Mouse (Mus musculus) embryonic stem cell, embryonic (primary cell): ENCODE measurements at regions not wholly inside any gene's neighbourhood (a gene's known extent, or its start where the extent isn't known, plus 50 kb on each side); places are given as distances from the start of the nearest gene placed in this dataset.

ENCODE experiments used
- CTCF ChIA-PET, 4 experiments: fragments of 300-600 bp in 2 of 4; fragments of 350-600 bp in 2 of 4; sonication (Branson Sonifier 250); formaldehyde crosslinking; loops; one replicate each; lab custom pipeline; 2022; ENCODE audit warnings: inconsistent platforms in 2 of 4; lab: Charles Lee
- POLR2A ChIA-PET, 4 experiments: fragments of 300-600 bp in 2 of 4; fragments of 350-600 bp in 2 of 4; sonication (Branson Sonifier 250); formaldehyde crosslinking; loops; one replicate each; lab custom pipeline; 2022; ENCODE audit warnings: antibody characterized with exemption in 4 of 4, inconsistent platforms in 1 of 4; lab: Charles Lee

DNA sequence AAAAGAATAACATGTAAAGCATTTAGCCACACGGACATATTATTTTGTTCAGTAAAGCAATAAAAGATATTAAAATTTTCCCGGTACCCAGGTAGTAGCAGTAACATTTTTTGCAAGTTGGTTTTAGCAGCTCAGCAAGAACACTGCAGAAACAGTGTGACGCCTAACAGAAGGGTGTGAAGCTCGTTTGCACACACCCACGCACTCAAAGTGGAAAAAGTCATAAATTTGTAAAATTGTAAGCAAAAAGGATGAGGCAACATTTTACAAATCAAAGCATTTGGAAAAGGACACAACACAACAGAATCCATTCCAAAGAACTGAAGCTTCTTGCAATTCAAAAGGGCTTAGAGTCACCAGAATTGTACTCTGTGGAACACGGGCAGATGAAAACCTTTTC lies 1053.6 kb upstream of the Celf2 start:
- CTCF ChIA-PET = no interaction called here

DNA sequence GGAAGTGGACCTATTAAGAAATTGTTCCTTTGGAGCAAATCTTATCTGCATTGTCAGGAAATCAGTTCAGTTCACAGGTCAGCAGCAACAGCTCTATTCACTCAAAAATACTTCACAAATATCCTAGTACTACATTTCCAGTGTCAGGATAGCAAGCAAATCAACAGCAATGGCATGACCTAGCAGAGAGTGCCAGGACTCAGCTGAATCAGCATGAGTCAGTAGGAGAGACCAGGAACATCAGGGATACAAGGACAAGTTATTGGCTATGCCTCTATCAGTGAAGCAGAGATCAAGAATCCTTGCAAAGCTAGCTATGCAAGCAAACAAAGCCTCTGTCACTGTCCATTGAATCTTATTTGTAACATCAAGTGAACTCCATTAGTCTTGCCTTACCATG lies 1036.8 kb upstream of the Celf2 start:
- POLR2A ChIA-PET = no interaction called here
- CTCF ChIA-PET = no interaction called here

More for the DNA sequence above, 1053.6 kb upstream of the Celf2 start:
- POLR2A ChIA-PET = no interaction called here

DNA sequence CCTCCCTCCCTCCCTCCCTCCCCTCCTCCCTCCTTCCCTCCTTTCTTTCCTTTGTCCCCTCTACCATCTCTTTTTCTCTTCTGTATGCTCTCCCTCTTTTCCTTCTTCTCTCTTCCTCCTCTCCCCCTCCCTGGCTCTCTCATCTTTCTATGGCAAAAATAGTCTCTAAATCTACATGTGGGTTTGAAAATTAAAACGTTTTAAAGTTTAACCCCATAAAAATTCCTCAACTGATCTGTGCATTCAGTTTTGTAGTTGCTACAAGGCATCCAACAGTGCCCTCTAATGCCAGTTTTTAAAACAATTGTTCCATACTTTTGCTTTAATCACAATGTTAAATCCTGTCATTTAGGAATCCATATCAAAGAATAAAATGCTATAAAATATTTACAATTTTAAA lies 1027.5 kb upstream of the Celf2 start:
- ChIA-PET POLR2A (no interaction called here), CTCF (no interaction called here)

DNA sequence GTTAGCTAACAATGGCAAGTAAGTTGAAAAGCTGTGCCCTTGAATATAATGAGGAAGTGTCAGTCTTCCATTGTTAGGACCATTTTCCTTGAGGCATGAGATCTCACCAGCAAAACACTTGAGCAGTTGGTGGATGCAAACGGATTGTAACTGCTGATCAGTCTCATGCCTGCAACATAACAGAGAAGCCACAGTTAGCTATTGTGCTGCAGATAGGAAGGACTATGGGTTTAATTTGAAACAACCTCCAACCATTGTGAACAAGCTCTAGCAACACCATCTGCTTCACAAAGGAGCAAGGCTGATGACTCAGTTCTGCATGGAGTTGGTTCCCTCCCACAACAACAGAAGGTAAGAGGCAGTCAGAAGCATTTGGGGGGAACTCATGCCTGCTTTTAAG lies 989.1 kb upstream of the Celf2 start:
- POLR2A ChIA-PET = interaction anchor here in 2 of 4 experiments (0.5 to 0.9 kb wide), 2 partner anchors 10 to 121 kb away, joined by 3 to 4 read pairs; no protein-coding TSS in a partner anchor
- CTCF ChIA-PET = no interaction called here

DNA sequence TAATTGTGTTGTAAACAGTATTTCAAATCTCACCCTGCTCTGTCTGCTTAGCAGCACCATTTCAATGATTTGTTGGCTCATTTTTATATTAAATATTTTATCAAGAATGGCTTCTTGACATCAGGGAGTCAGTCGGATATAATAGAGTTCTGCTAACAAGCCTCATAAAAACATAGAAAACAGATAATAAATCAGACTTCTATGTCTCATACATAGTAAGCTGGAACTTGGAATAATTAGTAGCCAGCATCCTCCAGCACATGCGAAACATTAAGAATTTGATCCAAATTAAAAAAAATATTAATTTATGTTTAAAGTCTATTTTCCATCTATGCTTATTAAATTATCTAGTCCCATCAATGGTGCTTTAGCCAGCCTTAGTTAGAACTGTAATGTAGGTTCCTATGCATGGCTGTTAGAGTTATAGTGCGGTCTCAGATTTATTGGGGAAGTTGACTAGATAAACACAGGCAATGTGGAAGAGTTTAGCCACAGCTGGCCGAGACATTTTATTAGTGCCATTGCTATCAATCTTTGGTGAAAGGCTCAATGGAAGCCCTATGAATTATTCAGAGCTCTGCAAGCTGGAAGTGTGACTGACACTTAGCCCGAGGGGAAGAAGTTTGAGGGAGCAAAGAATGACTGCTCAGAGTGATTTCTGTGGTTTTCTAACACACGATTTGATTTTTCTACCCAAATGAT lies 968.6 kb upstream of the Celf2 start:
- POLR2A ChIA-PET = no interaction called here
- CTCF ChIA-PET = no interaction called here

DNA sequence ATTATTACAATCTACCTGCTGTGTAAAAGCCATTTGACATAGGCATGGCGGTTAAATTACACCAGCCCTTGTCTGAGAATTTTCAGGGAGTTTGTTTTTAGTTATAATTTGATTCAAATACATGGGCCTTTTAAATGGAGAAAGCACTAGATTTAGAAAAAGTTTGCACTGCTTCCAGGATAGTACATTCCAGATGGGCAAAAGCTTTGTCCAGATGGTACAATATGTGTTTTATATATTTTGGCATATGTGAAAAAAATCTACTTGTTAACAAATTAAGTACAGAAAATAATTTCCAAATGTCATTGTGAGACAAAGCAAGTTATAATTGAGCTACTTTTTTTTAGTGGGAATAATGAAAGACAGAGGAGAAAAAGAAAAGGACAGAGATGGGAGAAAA lies 961.2 kb upstream of the Celf2 start:
- POLR2A ChIA-PET = no interaction called here
- CTCF ChIA-PET = no interaction called here

DNA sequence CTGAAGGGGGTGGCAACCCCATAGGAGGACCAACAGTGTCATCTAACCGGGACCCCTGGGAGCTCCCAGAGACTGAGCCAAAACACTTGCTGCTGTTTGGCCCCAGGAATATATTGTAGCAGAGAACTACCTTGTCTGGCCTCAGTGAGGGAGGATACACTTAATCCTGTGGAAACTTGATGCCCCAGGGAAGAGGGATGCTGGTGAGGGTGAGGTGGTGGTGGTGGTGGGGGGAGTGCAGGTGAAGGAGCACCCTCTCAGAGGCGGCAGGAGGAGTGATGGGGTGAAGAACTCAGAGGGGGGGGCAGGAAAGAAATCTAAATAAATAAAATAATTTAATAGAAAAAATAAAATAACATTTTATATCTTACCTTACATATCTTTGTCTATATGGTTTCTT lies 959.6 kb upstream of the Celf2 start:
- CTCF ChIA-PET = interaction anchor here in 1 of 4 experiments (0.6 kb wide), 2 partner anchors 55 to 545 kb away, joined by 3 read pairs; no protein-coding TSS in a partner anchor
- POLR2A ChIA-PET = no interaction called here

DNA sequence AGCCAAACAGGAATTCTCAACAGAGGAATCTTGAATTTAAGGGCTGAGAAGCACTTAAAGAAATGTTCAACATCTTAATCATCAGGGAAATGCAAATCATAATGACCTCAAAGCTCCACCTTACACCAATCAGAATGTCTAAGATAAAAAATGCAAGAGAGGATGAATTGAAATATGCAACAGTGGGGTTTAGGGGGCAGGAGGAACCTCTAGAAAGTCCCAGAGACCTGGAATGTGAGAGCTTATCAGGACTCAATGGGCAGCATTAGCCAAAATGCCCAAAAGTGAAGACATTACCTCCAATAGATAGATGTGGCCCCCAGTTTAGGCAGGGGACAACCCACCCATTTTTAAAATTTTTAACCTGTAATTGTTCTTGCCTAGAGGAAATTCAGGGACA lies 959.0 kb upstream of the Celf2 start:
- POLR2A ChIA-PET = no interaction called here
- CTCF ChIA-PET = interaction anchor here in 1 of 4 experiments (0.6 kb wide), 1 partner anchor 55 kb away, joined by 3 read pairs; no protein-coding TSS in a partner anchor

DNA sequence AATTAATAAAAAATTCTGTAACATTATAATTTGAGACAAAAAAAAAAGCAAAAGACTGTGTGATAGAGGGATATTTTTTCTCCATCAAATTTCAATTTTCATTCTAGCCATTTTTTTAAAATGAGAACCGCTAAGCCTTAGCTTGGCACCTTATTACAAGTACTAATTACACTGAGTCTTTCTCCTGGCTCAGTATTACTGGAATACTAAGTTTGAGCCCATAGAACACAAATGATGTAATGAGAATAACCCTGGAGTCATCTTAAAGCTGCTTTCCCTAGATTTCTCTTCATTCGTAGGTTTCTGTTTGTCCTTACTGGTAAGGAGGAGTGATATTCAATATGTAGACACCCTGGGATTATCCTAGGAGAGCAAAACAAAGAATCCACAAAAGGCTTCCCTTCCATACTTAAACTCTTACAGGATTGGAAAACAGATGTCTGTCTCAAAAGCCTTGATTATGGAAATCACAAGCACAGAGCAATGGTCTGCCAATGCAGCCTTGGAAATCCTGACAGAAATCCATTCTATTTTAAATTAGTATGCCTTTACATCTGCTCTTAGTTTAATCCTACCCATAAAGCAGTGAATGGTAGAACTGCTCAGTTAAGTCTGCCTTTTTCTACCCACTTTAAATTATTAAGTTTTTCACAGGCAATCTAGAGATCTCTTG lies 958.3 kb upstream of the Celf2 start:
- CTCF ChIA-PET = no interaction called here
- POLR2A ChIA-PET = no interaction called here

DNA sequence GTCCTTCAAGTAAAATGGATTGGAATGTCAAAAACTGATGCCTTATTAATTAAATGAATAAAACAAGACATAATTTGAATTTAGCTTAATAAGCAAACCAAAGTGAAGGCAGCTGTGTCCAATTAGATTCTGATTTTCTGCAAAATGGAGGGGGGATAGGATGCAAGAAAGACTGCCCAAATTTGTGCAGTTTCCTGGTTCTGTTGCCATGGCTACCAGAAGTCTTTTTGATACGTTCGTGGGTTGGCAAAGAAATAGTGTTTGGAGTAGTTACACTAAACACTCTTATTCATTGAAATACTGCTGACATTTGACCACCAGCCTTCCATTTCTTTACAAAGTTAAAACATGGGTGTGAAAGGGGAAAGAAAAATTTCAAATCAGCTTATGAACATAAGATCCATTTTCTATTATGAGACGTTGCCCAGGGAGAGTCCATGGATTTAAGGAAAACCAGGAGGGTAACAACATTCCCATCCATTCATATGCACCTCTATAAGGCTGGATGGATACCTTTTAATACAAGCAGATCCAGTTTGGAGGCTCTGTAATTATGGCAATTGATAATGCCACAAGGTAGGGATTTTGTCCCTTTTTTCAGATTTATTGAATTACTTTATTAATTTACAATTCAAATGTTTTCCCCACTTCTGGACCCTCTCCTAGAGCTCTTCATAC lies 943.3 kb upstream of the Celf2 start:
- CTCF ChIA-PET = no interaction called here
- POLR2A ChIA-PET = no interaction called here

DNA sequence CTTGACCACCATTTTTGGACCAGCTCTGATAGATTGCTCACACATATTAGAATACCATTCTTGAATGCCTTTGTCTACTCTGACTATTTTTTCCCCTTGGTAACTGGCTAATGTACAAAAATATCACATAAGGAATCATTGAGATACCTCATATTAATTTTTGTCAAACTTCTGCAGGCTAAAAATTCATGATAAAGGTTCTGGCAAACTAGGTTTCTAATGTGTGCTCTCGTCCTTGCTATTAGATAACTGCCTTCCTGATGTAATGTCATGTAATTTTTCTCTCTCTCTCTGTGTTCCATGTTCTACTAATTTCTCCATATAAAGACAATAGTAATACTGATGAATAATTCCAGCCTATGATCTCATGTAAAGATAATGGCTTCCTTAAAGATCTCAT lies 931.9 kb upstream of the Celf2 start:
- CTCF ChIA-PET = no interaction called here
- POLR2A ChIA-PET = no interaction called here

DNA sequence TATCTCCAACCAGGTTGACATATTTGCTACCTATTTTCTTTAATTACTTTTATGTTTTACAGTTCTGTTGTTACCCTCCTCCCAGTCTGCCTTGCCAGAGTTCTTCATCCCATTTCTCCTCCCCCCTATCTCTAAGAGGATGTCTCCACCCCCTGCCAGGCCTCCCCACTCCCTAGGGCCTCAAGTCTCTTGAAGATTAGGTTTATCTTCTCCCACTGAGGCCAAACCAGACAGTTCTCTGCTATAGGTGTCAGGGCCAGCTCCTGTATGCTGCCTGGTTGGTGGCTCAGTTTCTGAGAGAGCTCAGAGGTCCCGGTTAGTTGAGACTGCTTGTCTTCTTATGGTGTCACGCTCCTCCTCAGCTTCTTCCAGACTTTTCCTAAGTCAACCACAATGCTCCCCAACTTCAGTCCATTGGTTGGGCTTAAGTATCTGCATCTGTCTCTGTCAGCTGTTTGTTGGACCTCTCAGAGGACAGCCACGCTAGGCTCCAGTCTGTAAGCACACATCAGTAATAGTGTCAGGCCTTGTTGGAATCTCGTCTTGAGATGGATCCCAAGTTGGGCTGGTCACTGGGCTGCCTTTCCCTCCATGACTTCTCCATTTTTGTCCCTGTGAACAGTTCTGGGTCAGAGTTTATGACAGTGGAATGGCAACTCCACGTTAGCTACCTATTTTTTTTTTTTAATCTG lies 920.4 kb upstream of the Celf2 start:
- ChIA-PET CTCF (no interaction called here), POLR2A (no interaction called here)

DNA sequence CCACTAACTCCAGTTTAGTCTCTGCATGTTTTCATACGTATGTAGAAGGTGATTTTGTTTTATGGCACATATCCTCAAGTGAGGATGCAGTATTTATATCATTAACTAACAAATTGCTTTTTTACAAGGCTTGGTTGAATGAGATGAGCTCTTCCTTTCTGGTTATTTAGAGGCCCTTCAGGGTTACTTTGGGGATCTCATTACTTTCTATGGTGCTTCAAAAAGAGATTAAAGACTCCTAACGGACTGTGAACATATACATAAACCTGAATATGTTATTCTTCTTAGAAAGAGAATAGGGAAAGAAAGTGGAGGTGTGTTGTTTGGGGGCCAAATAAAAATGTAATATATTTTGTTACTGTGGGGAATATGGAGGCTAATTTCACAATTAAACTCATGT lies 918.8 kb upstream of the Celf2 start:
- POLR2A ChIA-PET = no interaction called here
- CTCF ChIA-PET = no interaction called here

DNA sequence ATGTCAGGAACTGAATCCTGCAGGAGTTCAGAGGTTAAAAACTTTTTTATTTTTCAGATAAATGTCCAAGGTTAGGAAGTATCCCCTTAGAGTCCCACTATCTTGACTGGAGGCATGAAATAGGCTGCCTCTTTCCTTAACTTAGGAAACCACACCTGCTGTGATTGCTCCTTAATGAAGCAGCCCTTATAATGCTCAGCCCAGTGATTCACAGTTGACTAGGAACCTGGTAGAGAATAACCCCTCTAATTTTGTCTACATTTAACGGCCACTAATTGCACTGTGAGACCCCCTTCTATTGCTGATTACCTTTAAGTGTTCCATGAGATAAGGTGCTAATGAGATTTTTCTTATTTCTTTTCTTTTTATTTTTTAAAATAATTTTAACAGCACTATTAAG lies 918.4 kb upstream of the Celf2 start:
- ChIA-PET POLR2A (no interaction called here), CTCF (no interaction called here)

DNA sequence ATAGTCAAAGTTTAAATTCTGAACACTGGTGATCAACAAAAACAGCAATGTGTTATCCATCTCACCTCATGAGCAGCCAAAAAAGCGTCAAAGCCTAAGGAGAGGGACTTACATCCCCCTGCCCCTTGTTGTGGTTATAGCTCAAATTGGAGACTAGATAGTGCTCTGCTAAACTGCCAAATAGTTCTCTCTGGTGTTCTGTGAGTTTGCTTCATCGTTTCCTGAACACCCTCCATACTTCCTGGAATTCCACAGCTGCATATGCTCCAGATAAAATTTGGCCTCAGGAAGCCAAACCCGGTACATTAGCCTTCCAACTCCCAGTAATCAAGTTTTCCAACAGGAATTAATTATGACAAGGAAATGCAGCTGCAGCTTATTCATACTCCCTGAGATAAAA lies 906.6 kb upstream of the Celf2 start:
- POLR2A ChIA-PET = no interaction called here
- CTCF ChIA-PET = no interaction called here

DNA sequence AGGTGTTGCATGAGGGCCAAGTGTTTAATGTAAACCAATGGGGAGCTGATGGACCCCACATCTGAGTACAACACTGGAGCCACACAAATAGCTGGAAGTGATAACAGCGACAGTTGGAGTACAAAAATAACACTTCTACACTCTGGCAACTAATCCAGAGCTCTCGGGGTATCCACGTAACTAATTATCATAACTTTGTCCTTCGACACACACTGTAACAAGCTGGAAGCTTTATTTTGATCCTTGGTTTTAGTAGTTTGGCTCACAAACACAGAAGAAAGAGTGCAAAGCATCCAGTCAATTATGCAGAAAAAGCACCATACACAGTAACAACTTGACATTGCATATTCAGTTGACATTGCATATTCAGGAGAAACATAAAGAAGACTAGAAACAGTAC lies 884.8 kb upstream of the Celf2 start:
- CTCF ChIA-PET = no interaction called here
- POLR2A ChIA-PET = no interaction called here

DNA sequence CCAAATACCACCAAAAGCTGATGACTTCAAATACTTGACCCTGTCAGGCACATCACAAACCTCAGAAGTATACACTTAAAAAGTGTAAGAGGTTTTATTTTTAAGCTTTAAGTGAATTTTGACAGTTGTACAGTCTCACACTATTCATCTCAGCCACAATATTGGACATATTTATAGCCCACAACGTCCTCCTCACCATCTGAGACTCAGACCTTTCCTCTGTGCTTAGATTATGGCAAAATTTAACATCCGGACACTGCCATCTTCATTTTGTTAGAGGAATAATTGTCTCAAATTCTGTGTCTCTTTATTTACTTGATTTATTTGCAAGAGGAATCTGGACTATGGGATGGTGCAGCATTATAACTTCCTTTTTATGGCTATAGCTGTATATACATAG lies 880.2 kb upstream of the Celf2 start:
- CTCF ChIA-PET = no interaction called here
- POLR2A ChIA-PET = no interaction called here

DNA sequence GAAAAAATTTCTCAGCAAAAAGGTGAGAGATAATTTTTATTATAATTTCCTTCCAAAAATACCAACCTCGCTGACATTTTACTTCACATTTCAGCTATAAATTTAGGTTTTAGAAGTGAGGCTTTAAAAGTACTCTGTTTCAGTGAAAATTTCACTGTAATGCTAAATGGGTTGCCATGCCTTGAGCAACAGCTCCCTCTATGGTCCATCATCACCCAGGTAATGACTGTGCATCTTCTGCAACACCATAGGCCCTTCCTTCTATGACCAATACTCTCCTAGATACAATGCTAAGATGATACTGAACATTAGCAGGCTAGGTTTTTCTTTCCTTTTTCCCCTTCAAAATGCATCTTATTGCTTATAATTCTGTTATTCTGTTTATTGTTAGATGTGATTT lies 870.9 kb upstream of the Celf2 start:
- ChIA-PET POLR2A (no interaction called here), CTCF (no interaction called here)

DNA sequence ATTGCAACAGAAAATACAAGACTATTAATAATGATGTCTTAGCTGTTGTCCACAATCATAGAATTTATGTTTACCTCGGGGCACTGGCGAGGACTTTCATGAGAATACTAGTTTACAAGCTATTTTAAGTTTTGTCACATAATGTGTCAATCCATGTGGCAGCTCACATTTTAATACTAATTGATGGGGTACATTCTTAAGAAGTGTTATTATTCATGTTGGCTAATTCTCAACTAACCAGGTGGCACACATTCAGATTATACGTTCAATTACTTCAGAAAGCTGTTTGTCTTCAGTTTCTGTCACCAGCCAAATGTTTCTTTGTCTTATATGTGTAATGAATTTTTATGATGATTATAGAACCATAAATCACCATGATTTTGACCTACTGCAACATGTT lies 870.2 kb upstream of the Celf2 start:
- ChIA-PET POLR2A (no interaction called here), CTCF (no interaction called here)

DNA sequence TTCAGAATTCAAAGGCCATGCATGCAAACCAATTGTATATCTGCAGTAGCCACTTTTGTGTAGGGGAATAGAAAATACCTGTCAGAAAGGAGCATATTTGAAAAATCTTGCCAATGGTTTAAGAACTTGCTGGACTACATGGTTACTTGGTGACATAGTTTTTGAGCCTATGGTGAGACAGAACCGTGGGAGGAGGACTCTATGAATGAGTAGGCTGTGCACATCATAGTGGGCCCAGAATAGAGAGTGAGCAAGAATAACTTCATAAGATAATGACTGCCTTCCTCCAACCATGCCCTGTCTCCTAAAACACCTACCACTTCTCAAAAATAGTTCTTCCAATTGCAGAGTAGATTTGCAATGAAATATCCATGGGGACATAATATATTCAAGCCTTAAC lies 838.5 kb upstream of the Celf2 start:
- ChIA-PET POLR2A (no interaction called here), CTCF (no interaction called here)
